Mouse (Mus musculus) megakaryocyte, embryonic 14.5 days (primary cell): ENCODE results near the gene Cacna1d. TPM values are rescaled to one million over a fixed set of nuclear protein-coding genes. Genes with fewer than 3 reads are reported as not detected.

ENCODE experiments used
- H3K27me3 ChIP-seq: replicated peaks from 2 replicates; pipeline ENCODE3; 2012; ENCODE audit warnings: inconsistent platforms
- H3K36me3 ChIP-seq: replicated peaks from 2 replicates; pipeline ENCODE3; 2012; ENCODE audit warnings: low read length, inconsistent platforms, mixed read lengths
- H3K4me1 ChIP-seq: 2 replicates; pipeline ENCODE4 v1.6.1; 2012; ENCODE audit warnings: inconsistent platforms
- H3K4me3 ChIP-seq: replicated peaks from 2 replicates; pipeline ENCODE3; 2012; ENCODE audit warnings: moderate library complexity, mild to moderate bottlenecking, inconsistent platforms
- H3K9me3 ChIP-seq: 2 replicates; pipeline ENCODE4 v1.6.1; 2012; ENCODE audit warnings: inconsistent platforms
- FLI1 ChIP-seq: IDR thresholded peaks from 2 replicates; pipeline ENCODE4 v1.6.1; 2012; ENCODE audit warnings: low read length, inconsistent platforms, mixed read lengths
- GATA1 ChIP-seq: IDR thresholded peaks from 3 replicates; pipeline ENCODE4 v1.6.1; 2012; ENCODE audit warnings: mixed read lengths, low read length, inconsistent platforms, borderline replicate concordance
- polyA plus RNA-seq: library from polyadenylated mRNA; stranded (reverse); fragments of >175 nt; gene quantifications from 2 replicates; pipeline ENCODE4 v1.2.3, GENCODE M21; 2012; ENCODE audit warnings: low replicate concordance; ENCODE audit not compliant: insufficient read depth

Gene Cacna1d
- polyA plus RNA-seq, 1 experiment = 0.02 TPM

- H3K9me3 ChIP-seq = no peaks in the 10 kb centered on the region
- peaks cover 22% of the 10 kb centered on the region for H3K27me3 ChIP-seq
- TF ChIP-seq FLI1 = no peak
- no peak for TF ChIP-seq GATA1
- H3K4me1 ChIP-seq = peaks cover 19% of the 10 kb centered on the region
- H3K4me3 ChIP-seq = no peak overlapping the region
- H3K36me3 ChIP-seq = no peaks in the 10 kb centered on the region
Measured at GRCm38 (mm10) chr14:30131256-30131655, 360.0 kb downstream of the Cacna1d start.

- Histone ChIP-seq H3K27me3 (peaks cover 30% of the 10 kb centered on the region), H3K9me3 (no peaks in the 10 kb centered on the region), H3K4me1 (peaks cover 10% of the 10 kb centered on the region), H3K4me3 (no peak overlapping the region), H3K36me3 (no peaks in the 10 kb centered on the region)
- TF ChIP-seq FLI1 (no peak), GATA1 (no peak)
Measured at GRCm38 (mm10) chr14:30130092-30130491, 361.2 kb downstream of the Cacna1d start.

DNA sequence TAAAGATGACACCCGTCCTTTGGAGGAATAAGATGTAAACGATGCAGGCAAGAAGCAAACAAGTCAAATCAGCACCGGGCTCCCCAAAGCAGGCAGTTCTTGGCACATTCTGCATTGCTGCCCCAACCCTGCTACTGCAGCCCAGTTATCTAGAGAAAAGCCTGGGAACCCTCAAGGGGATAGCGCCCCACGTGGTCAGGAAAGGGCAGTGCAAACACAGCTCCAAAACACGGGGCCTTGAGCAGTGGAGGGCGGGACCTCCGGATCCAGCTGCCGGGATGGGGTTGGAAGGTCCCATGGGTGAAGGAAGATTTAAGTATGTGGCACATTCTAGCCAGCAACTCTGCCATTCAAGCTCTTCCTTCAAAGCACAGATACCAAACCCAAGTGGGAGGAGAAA is 361.9 kb downstream of the Cacna1d start:
- Histone ChIP-seq H3K27me3 (peaks cover 30% of the 10 kb centered on the region), H3K36me3 (no peaks in the 10 kb centered on the region), H3K9me3 (no peaks in the 10 kb centered on the region), H3K4me3 (no peak overlapping the region), H3K4me1 (peaks cover 9% of the 10 kb centered on the region; the same call in 1 of the 2 replicates)
- TF ChIP-seq GATA1 (no peak), FLI1 (no peak)

DNA sequence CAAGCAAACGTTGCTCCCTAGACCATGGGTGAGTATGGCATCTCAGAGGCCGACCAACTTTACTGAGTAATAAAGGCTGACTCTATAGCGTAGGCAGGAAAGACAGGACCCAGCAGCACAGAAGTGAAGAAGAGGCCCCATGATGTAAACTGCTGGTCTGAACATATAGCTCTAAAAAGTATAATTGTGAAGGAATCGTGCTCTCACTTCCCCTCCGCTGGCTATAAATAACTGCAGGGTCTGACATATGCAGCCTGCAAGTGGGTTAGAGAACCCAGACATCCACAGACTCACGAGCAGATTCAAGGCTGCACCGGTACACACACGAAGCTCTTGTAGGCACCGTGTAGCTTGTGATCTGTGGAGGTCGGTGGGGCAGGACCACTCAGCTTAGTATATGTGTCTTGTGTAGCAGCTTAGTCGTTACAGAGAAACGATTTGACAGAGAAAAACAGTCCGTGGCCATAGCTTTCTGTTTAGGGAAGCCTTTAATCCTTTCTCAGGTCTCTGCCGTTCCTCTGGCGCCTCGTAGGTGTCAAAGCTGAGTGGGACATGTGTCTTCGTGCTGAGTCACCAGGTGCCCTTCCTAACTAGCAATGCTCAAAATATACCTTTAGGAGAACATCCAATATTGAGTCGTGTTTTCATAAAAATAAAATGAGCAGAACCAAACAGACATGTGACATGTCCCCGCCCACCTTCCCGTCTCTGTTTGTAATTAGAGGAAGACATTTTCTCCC is 366.1 kb downstream of the Cacna1d start:
- H3K4me1 ChIP-seq = peaks cover 4% of the 10 kb centered on the region; the same call in 1 of the 2 replicates
- TF ChIP-seq GATA1 = no peak
- TF ChIP-seq FLI1 = no peak
- H3K36me3 ChIP-seq = no peaks in the 10 kb centered on the region
- no peaks in the 10 kb centered on the region for H3K9me3 ChIP-seq
- peaks cover 30% of the 10 kb centered on the region for H3K27me3 ChIP-seq
- H3K4me3 ChIP-seq = peak overlapping the region; percentile 71

- TF ChIP-seq GATA1 (no peak), FLI1 (no peak)
- Histone ChIP-seq H3K27me3 (peaks cover 20% of the 10 kb centered on the region), H3K9me3 (no peaks in the 10 kb centered on the region), H3K36me3 (no peaks in the 10 kb centered on the region), H3K4me3 (no peak overlapping the region), H3K4me1 (peaks cover under 1% of the 10 kb centered on the region; the same call in 1 of the 2 replicates)
Measured at GRCm38 (mm10) chr14:30120023-30120422, 371.2 kb downstream of the Cacna1d start.

DNA sequence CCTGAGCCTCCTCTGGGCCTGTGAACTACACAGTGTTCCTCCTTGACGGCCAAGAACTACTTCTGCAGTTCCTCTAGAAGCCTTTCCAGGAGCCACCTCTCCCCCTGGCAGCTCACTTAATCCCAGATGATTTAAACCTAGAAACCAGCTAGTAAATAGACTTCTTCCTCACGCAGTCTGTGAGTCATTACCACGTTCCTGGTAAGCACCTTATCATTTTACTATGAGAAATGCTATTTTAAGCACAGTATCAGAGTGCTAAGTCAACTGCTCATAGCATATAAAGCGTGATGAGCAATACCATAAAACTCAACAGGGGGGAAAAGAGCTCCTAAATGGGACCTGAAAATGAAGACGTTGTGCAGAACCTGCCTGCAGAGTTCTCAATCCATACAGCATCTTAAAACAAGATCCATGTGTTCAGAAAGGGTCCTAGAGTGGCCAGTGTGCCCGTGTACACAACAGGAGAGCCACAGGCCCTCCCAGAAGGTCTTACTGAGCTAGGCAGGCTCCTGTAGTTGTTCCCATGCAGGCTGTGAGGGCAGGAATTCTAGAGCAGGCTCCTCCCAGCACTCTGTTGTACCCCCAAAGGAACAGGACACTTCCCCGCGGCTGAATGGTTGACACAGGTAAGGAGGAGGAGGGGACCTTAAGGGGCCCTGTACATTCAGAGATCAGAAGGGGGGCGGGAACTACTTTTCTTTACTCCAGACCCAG is 377.7 kb downstream of the Cacna1d start:
- Histone ChIP-seq H3K36me3 (no peaks in the 10 kb centered on the region), H3K9me3 (no peaks in the 10 kb centered on the region), H3K4me3 (no peak overlapping the region), H3K27me3 (peaks cover 12% of the 10 kb centered on the region), H3K4me1 (no peaks in the 10 kb centered on the region)
- TF ChIP-seq FLI1 = no peak
- TF ChIP-seq GATA1 = no peak

DNA sequence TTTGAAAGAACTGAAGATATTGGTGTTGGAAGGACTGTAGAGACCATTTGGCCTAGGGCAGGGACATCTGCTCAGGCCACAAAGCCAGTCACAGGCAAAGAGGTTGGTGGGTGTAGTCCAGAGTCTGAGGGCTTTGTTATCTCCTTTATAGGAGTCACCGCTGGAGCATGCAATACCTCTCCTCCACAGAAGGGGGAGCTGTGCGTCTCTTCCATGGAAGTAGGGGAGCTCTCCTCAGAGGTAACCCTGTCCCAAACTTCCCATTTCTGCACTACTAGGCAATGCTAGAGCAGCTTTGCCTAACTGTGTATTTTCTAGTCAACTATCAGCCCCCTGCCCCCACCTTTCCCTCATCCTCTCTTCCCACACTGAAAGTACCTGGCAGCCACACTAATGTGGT is 382.2 kb downstream of the Cacna1d start:
- no peaks in the 10 kb centered on the region for H3K36me3 ChIP-seq
- TF ChIP-seq GATA1 (no peak), FLI1 (no peak)
- no peaks in the 10 kb centered on the region for H3K4me1 ChIP-seq
- no peaks in the 10 kb centered on the region for H3K9me3 ChIP-seq
- no peak overlapping the region for H3K4me3 ChIP-seq
- peaks cover 13% of the 10 kb centered on the region for H3K27me3 ChIP-seq

- no peaks in the 10 kb centered on the region for H3K36me3 ChIP-seq
- TF ChIP-seq GATA1 (no peak), FLI1 (no peak)
- no peaks in the 10 kb centered on the region for H3K4me1 ChIP-seq
- peaks cover 20% of the 10 kb centered on the region for H3K27me3 ChIP-seq
- no peaks in the 10 kb centered on the region for H3K9me3 ChIP-seq
- no peak overlapping the region for H3K4me3 ChIP-seq
Measured at GRCm38 (mm10) chr14:30106550-30106949, 384.7 kb downstream of the Cacna1d start.

DNA sequence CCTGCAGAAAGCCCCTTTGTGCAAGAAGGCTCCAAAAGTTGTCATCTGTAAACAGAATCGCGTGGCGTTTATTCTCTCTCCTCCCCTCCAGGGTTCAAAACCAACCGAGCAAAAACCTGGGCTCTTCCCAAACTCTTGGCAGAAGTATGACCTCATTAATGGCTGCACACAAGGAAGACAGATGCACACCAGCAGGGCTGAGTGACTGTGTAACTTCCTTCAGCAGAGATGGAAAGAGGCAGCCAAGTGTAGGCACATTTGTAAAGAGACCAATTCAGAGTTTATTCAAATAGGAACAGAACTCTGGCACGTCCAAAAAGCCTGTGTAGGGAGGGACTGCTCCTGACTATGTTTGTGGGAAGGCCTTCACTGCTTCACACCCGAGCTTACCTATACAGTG is 385.7 kb downstream of the Cacna1d start:
- no peak for TF ChIP-seq GATA1
- no peak for TF ChIP-seq FLI1
- Histone ChIP-seq H3K4me3 (no peak overlapping the region), H3K27me3 (peaks cover 25% of the 10 kb centered on the region), H3K9me3 (no peaks in the 10 kb centered on the region), H3K4me1 (no peaks in the 10 kb centered on the region), H3K36me3 (no peaks in the 10 kb centered on the region)

DNA sequence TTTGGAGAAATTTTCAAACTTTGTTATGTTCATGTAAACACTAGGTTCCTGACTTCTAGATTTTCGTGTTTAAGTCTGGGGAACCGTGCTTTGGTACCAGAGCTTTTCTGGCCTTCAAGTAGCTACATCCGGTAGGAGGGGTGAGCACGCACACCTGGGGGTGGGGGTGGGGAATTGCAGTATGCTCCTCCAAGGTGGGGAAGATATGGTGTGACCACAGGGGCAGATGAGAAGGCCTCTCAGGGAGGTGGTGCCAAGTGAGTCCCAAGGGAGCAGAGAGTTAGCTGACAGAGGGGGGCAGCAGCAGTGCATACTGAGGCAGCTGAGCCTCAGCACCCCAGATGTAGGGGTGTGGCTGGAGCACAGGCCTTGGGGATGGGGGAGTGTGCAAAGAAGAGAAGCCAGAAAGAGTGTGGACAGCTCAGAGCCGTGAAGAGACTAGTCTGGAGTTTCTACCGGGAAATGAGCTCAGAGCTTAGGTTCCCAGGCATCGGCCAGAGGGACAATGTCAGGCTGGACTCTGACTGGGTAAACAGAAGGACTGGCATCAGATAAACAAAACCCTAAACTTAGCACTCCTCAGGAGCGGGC is 387.2 kb downstream of the Cacna1d start:
- Histone ChIP-seq H3K9me3 (no peaks in the 10 kb centered on the region), H3K27me3 (peaks cover 24% of the 10 kb centered on the region), H3K4me1 (no peaks in the 10 kb centered on the region), H3K36me3 (no peaks in the 10 kb centered on the region), H3K4me3 (no peak overlapping the region)
- no peak for TF ChIP-seq FLI1
- TF ChIP-seq GATA1 = no peak
